Mouse (Mus musculus): ENCODE measurements around the gene Gatad2b. TPM values are rescaled to one million over a fixed set of nuclear protein-coding genes. Genes with fewer than 3 reads are reported as not detected.
A peak's percentile ranks its signal among the peaks of the same experiment; 100 is the strongest.

Gene Gatad2b
- polyA plus RNA-seq, 1 experiment: 33.3 TPM

DNA sequence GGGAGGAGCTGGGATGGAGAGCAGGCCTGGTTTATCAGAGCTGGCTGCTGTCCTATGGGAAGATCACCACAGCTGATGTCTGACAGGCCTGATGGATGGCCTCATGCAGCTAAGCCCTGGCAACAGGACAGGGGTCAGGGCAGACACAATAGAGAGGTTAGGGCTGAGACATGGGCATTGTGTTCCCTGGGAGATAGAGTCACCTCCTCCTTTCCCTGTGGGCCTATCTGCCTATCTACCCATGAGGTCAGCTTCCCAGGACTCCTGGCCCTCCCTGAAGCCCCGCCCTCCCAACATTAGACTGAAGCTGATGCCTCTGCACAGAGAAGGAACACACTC lies 83.2 kb downstream of the Gatad2b start:
- no peak for DNase-seq
- 38% methylated on average over 1 of the region's 1 CpGs for WGBS
- no peak for TF ChIP-seq POLR2A (IDR thresholded peaks at IDR 0.05; ENCODE audit: borderline replicate concordance, insufficient read depth, low read length)
- TF ChIP-seq CTCF (IDR thresholded peaks at IDR 0.05; ENCODE audit: borderline replicate concordance, insufficient read depth, low read depth, low read length): no peak
- no peak overlapping the region for H3K4me3 ChIP-seq (replicated peaks; ENCODE audit: insufficient read depth, low read depth, low read length)
- no peak overlapping the region for H3K27ac ChIP-seq (ENCODE audit: insufficient read depth, low read length)
- no peaks in the 10 kb centered on the region for H3K27me3 ChIP-seq (ENCODE audit: control insufficient read depth, insufficient read depth, low read length)
- H3K4me1 ChIP-seq (ENCODE audit: control insufficient read depth, insufficient read depth, low read length): no peaks in the 10 kb centered on the region

DNA sequence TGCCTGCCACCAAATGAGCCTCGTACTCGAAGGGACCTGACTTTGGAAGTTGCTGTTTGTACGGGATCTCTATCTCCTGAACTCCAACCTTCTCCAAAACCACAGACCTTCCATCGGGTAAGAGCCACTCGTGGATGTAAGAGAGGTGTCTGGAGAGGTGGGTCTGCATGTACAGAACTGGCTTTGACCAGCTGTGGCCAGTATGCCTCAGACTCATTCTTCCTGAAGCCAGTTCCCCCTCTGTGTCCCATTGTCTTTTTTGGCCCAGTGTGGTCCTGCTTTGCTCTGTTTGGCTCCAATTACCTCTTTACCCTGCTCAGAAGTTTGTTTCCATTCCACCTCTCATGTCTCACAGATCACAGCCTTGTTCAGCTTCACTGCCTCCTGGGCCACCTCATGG lies 85.5 kb downstream of the Gatad2b start:
- Histone ChIP-seq H3K4me1 (ENCODE audit: control insufficient read depth, insufficient read depth, low read length) (no peaks in the 10 kb centered on the region), H3K4me3 (replicated peaks; ENCODE audit: insufficient read depth, low read depth, low read length) (no peak overlapping the region), H3K27ac (ENCODE audit: insufficient read depth, low read length) (no peak overlapping the region), H3K27me3 (ENCODE audit: control insufficient read depth, insufficient read depth, low read length) (no peaks in the 10 kb centered on the region)
- no peak for DNase-seq
- WGBS: 78% methylated on average over 5 of the region's 5 CpGs
- no peak for TF ChIP-seq POLR2A (IDR thresholded peaks at IDR 0.05; ENCODE audit: borderline replicate concordance, insufficient read depth, low read length)
- no peak for TF ChIP-seq CTCF (IDR thresholded peaks at IDR 0.05; ENCODE audit: borderline replicate concordance, insufficient read depth, low read depth, low read length)

- 77% methylated on average over 11 of the region's 11 CpGs for WGBS
- H3K27ac ChIP-seq (ENCODE audit: insufficient read depth, low read length): no peak overlapping the region
- no peaks in the 10 kb centered on the region for H3K27me3 ChIP-seq (ENCODE audit: control insufficient read depth, insufficient read depth, low read length)
- H3K4me3 ChIP-seq (replicated peaks; ENCODE audit: insufficient read depth, low read depth, low read length): no peak overlapping the region
- DNase-seq: no peak
- TF ChIP-seq POLR2A (IDR thresholded peaks at IDR 0.05; ENCODE audit: borderline replicate concordance, insufficient read depth, low read length): no peak
- no peak for TF ChIP-seq CTCF (IDR thresholded peaks at IDR 0.05; ENCODE audit: borderline replicate concordance, insufficient read depth, low read depth, low read length)
- H3K4me1 ChIP-seq (ENCODE audit: control insufficient read depth, insufficient read depth, low read length): no peaks in the 10 kb centered on the region
Measured at GRCm38 (mm10) chr3:90381727-90382126, 88.7 kb downstream of the Gatad2b start.

GRCm38 (mm10) chr3:90383690-90384089 lies 90.7 kb downstream of the Gatad2b start:
- peak in 1 of 2 experiments; percentile 45 for DNase-seq

GRCm38 (mm10) chr3:90384851-90385375 lies 91.9 kb downstream of the Gatad2b start:
- H3K4me3 ChIP-seq (replicated peaks; ENCODE audit: insufficient read depth, low read depth, low read length): no peak overlapping the region
- no peak for TF ChIP-seq POLR2A (IDR thresholded peaks at IDR 0.05; ENCODE audit: borderline replicate concordance, insufficient read depth, low read length)
- TF ChIP-seq CTCF (IDR thresholded peaks at IDR 0.05; ENCODE audit: borderline replicate concordance, insufficient read depth, low read depth, low read length): no peak
- H3K27ac ChIP-seq (ENCODE audit: insufficient read depth, low read length): no peak overlapping the region
- no peaks in the 10 kb centered on the region for H3K27me3 ChIP-seq (ENCODE audit: control insufficient read depth, insufficient read depth, low read length)
- H3K4me1 ChIP-seq (ENCODE audit: control insufficient read depth, insufficient read depth, low read length): peaks cover 6% of the 10 kb centered on the region
- 86% methylated on average over 7 of the region's 7 CpGs for WGBS
- no peak for DNase-seq

More at GRCm38 (mm10) chr3:90383690-90384089, 90.7 kb downstream of the Gatad2b start:
- TF ChIP-seq POLR2A (IDR thresholded peaks at IDR 0.05; ENCODE audit: borderline replicate concordance, insufficient read depth, low read length): no peak
- TF ChIP-seq CTCF (IDR thresholded peaks at IDR 0.05; ENCODE audit: borderline replicate concordance, insufficient read depth, low read depth, low read length): no peak
- Histone ChIP-seq H3K27ac (ENCODE audit: insufficient read depth, low read length) (no peak overlapping the region), H3K4me3 (replicated peaks; ENCODE audit: insufficient read depth, low read depth, low read length) (no peak overlapping the region), H3K4me1 (ENCODE audit: control insufficient read depth, insufficient read depth, low read length) (peaks cover 6% of the 10 kb centered on the region), H3K27me3 (ENCODE audit: control insufficient read depth, insufficient read depth, low read length) (no peaks in the 10 kb centered on the region)
- WGBS: 41% methylated on average over 4 of the region's 4 CpGs

DNA sequence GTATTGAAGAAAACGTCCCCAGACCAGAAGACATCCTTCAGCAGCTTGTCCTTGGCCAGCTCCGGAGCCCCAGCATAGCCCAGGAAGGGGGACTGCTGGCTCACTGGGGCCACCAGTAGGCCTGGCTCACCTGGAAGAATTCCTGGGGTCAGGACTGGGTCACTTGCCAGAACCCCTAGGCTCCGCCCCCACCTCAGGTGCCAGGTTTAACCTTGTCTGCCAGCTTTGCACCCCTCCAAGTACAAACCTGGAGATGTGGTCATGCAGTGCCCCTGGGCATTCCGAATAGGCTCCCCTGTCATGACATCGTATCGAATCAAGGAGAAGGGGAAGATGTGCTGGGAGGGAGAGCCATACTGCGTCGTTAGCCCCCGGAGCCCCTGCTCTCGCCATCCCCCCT lies 93.8 kb downstream of the Gatad2b start:
- WGBS: 90% methylated on average over 10 of the region's 10 CpGs
- H3K4me3 ChIP-seq (replicated peaks; ENCODE audit: insufficient read depth, low read depth, low read length): no peak overlapping the region
- no peaks in the 10 kb centered on the region for H3K27me3 ChIP-seq (ENCODE audit: control insufficient read depth, insufficient read depth, low read length)
- TF ChIP-seq POLR2A (IDR thresholded peaks at IDR 0.05; ENCODE audit: borderline replicate concordance, insufficient read depth, low read length) (no peak), CTCF (IDR thresholded peaks at IDR 0.05; ENCODE audit: borderline replicate concordance, insufficient read depth, low read depth, low read length) (no peak)
- H3K4me1 ChIP-seq (ENCODE audit: control insufficient read depth, insufficient read depth, low read length): peaks cover 6% of the 10 kb centered on the region
- DNase-seq: no peak
- H3K27ac ChIP-seq (ENCODE audit: insufficient read depth, low read length): no peak overlapping the region

GRCm38 (mm10) chr3:90387483-90387882 lies 94.5 kb downstream of the Gatad2b start:
- Histone ChIP-seq H3K4me3 (replicated peaks; ENCODE audit: insufficient read depth, low read depth, low read length) (no peak overlapping the region), H3K4me1 (ENCODE audit: control insufficient read depth, insufficient read depth, low read length) (peaks cover 6% of the 10 kb centered on the region), H3K27ac (ENCODE audit: insufficient read depth, low read length) (no peak overlapping the region), H3K27me3 (ENCODE audit: control insufficient read depth, insufficient read depth, low read length) (no peaks in the 10 kb centered on the region)
- 16% methylated on average over 11 of the region's 11 CpGs for WGBS
- TF ChIP-seq CTCF (IDR thresholded peaks at IDR 0.05; ENCODE audit: borderline replicate concordance, insufficient read depth, low read depth, low read length): no peak
- DNase-seq: no peak

DNA sequence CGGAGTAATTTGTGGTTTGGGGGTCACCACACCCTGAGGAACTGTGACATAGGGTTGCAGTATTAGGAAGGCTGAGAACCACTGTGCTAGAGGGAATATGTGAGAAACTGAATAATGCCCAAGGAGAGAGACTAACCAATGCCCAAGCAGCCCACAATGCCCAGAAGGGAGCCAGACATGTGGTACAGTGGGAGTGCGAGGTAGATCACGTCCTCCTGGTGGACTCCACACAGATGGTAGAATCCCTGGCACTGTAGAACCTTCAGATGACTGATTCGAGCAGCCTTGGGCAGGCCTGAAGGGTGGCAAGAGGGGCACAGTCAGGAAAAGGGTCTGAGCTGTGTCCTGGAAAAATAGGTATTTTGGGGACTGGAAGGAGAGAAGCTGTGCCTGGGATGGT lies 95.2 kb downstream of the Gatad2b start:
- TF ChIP-seq CTCF (IDR thresholded peaks at IDR 0.05; ENCODE audit: borderline replicate concordance, insufficient read depth, low read depth, low read length) (no peak), POLR2A (IDR thresholded peaks at IDR 0.05; ENCODE audit: borderline replicate concordance, insufficient read depth, low read length) (no peak)
- no peak overlapping the region for H3K4me3 ChIP-seq (replicated peaks; ENCODE audit: insufficient read depth, low read depth, low read length)
- 54% methylated on average over 4 of the region's 4 CpGs for WGBS
- H3K27me3 ChIP-seq (ENCODE audit: control insufficient read depth, insufficient read depth, low read length): no peaks in the 10 kb centered on the region
- no peak for DNase-seq
- H3K4me1 ChIP-seq (ENCODE audit: control insufficient read depth, insufficient read depth, low read length): peaks cover 6% of the 10 kb centered on the region
- no peak overlapping the region for H3K27ac ChIP-seq (ENCODE audit: insufficient read depth, low read length)
